Mouse (Mus musculus) liver, embryonic 14.5 days (tissue): ENCODE measurements at regions not wholly inside any gene's neighbourhood (a gene's known extent, or its start where the extent isn't known, plus 50 kb on each side); places are given as distances from the start of the nearest gene placed in this dataset.

Experiments used
- CTCF ChIP-seq: IDR thresholded peaks from 2 replicates; pipeline ENCODE4 v1.5.1; 2016; ENCODE audit warnings: antibody characterized with exemption, low read depth, control low read depth
- EP300 ChIP-seq: IDR thresholded peaks from 2 replicates; pipeline ENCODE4 v1.6.1; 2016; ENCODE audit warnings: antibody characterized with exemption, low read depth

DNA sequence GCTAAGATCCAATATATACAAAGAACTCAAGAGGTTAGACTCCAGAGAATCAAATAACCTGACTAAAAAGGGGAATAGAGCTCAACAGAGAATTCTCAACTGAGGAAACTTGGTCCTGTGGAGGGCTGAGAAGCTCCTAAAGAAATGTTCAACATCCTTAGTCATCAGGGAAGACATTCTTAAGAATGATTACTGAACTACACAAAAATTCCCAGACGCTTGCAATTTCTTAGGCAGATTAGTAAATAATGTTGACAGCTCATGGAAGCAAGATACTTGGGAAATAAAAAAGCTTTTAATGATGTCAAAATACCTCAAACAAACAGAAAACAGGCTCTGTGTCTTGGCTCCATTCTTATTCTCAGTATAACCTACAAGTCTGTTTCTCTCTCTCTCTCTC lies 206.6 kb downstream of the Gm7489 start:
- TF ChIP-seq EP300 (no peak), CTCF (no peak)
